Mouse (Mus musculus) thymus, adult 2 months (tissue): ENCODE results near the gene Hist3h2a.

Source experiments
- CTCF ChIP-seq: fragments of 200-500 bp; IDR thresholded peaks from 2 replicates; pipeline ENCODE4 v1.5.1; 2012; ENCODE audit warnings: mild to moderate bottlenecking, control low read depth, low read length, moderate library complexity, borderline replicate concordance; ENCODE audit not compliant: control insufficient read depth, poor library complexity, insufficient read depth; ENCODE audit errors: extremely low read depth
- POLR2A ChIP-seq: fragments of 200-500 bp; IDR thresholded peaks from 2 replicates; pipeline ENCODE4 v1.6.1; 2012; ENCODE audit warnings: mild to moderate bottlenecking, low read length, control low read depth, moderate library complexity; ENCODE audit not compliant: control insufficient read depth, poor library complexity, insufficient read depth; ENCODE audit errors: extremely low read depth

- TF ChIP-seq CTCF: no peak
- no peak for TF ChIP-seq POLR2A
These were observed 14.5 kb downstream of the Hist3h2a start for GRCm38 (mm10) chr11:58969027-58969426.
